Mouse (Mus musculus): ENCODE measurements around the gene Stum. TPM values are rescaled to one million over a fixed set of nuclear protein-coding genes. Genes with fewer than 3 reads are reported as not detected.

Stum gene
- 0.02 and 0.07 TPM in 2 replicates for polyA plus RNA-seq (2015; fragmentation: Nextera tagmentation; extraction: Ambion mirVana)

DNA sequence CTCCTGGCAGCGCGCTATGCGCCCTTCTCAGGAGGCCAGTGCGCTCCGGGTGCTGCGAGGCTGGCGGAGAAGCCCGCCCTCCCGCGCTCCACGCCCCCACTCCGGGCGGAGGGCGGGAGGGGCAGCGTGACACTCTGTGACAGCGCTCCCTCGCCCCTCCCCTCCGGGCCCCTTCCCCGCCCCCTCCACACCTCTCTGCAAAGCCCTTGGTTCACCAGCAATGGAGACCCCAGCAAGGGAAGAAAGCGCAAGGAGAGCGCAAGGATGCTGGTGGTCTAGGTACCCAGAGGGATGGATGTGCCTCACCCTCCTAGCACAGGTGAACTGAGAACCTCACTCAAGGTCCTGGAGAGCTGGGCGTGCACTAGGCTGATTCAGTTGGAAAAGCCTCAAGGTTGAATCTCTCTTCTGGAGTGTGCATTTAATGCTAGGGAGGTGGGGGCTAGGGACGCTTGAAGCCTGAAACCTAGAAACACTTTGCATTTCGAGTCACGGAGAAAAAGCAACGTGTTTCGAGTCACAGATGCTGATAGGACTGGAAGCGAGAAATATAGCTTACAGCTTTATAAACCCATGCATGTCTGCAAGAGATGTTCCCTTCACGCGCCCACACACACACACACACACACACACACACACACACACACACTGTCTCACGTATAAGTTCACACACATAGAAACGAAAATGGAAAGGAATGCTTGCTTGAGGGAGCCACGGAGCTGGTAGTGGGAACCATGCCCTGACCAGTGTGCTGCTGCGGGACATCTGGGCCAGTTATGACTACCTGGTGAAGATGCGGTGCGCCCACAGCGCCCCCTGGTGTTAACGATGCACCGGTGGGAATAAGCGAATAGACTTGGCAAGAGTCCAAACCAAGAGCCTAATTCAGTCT, at the start of gene Stum:
Gene Stum, minus strand, starts transcription at position 106 of the 893 bp plus-strand sequence.
- no peak within 1 kb of the TSS for H3K27ac ChIP-seq (ENCODE audit: low read depth)
- no peaks in the 10 kb centered on the region for H3K36me3 ChIP-seq (replicated peaks; ENCODE audit: insufficient read depth, low read length)
- H3K9ac ChIP-seq (replicated peaks) = no peak within 1 kb of the TSS
- H3K4me3 ChIP-seq (ENCODE audit: low read depth, low read length) = peak within 1 kb of the TSS; percentile 34
- no peaks in the 10 kb centered on the region for H3K9me3 ChIP-seq (ENCODE audit: low read length)
- peaks cover 35% of the 10 kb centered on the region for H3K27me3 ChIP-seq (ENCODE audit: insufficient read depth, low read length)
- TF ChIP-seq CTCF (IDR thresholded peaks at IDR 0.05; ENCODE audit: low read depth) (peak; percentile 92), EP300 (IDR thresholded peaks at IDR 0.05; ENCODE audit: low read depth) (no peak)
- WGBS (ENCODE audit: insufficient replicate concordance) = 3% methylated on average over 38 of the region's 40 CpGs
- peak within 1 kb of the TSS; percentile 59 for H3K4me2 ChIP-seq (ENCODE audit: low read depth, low read length)
- peaks cover 8% of the 10 kb centered on the region for H3K4me1 ChIP-seq (ENCODE audit: insufficient read depth)
- DNase-seq = peak; percentile 84
- peak; percentile 51 for ATAC-seq

DNA sequence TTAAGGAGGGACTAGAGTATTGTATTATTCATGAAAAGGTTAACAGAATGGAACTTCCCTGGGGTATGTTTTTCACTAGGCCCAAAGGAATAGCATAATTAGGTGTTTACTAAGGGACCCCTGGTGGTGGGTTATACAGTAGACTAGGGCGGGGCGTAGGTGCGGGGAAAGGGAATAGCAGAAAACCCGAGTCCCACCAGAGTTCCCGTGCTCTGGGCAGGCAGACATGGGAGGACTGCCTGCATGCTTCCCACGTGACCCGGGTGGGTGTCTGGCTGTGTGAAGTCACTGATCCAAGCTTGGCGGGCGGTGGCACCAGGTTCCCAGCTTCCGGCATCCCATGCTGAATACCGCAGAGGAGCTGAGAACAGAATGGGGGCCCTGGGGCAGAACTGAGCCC, 49.4 kb upstream of the Stum start:
- DNase-seq = no peak
- H3K36me3 ChIP-seq (replicated peaks; ENCODE audit: insufficient read depth, low read length) = no peaks in the 10 kb centered on the region

DNA sequence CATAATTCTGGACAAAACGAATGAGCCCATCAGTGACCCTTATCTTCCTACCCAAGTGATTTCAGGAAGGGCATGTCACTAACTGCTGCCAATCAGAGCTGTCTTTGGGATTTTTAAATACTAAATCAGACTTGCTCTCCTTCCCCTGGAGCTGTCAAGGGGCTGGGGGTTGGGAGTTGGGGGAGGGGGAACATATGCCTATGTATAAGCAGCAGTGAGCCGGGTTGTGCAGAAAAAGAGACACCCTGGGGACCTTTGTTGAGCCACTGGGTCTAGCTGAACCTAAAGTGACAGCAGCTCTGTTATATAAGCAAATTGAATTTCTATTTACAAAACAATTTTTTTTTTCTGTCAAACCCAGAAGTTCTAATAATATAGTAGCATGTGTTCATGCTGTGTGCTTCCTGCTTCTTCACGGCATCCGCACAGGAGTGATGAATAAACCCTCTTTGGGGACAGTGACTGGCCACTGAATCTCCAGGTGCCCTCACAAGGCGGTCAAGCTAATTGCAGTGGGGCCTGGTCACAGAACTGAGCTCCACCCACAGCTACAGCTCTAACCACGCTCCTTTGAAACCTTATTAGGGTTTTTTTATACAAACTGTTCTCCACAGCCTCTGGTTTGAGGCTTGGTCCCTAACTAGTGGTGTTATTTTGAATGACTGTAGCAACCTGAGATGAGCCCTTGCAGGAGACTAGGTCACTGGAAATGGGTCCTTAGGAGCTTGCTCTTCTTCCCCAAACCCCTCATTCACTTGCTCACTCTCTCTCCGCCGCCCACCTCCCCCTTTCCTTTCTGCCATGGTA, 47.4 kb upstream of the Stum start:
- Histone ChIP-seq H3K4me1 (ENCODE audit: insufficient read depth) (no peaks in the 10 kb centered on the region), H3K9me3 (ENCODE audit: low read length) (no peaks in the 10 kb centered on the region), H3K9ac (replicated peaks) (no peak overlapping the region), H3K36me3 (replicated peaks; ENCODE audit: insufficient read depth, low read length) (no peaks in the 10 kb centered on the region), H3K27ac (ENCODE audit: low read depth) (no peak overlapping the region), H3K4me3 (ENCODE audit: low read depth, low read length) (no peak overlapping the region), H3K4me2 (ENCODE audit: low read depth, low read length) (no peak overlapping the region), H3K27me3 (ENCODE audit: insufficient read depth, low read length) (no peaks in the 10 kb centered on the region)
- TF ChIP-seq EP300 (IDR thresholded peaks at IDR 0.05; ENCODE audit: low read depth) = no peak
- TF ChIP-seq CTCF (IDR thresholded peaks at IDR 0.05; ENCODE audit: low read depth) = no peak
- 64% methylated on average over 8 of the region's 8 CpGs for WGBS (ENCODE audit: insufficient replicate concordance)
- no peak for DNase-seq
- no peak for ATAC-seq

More for the DNA sequence above, 49.4 kb upstream of the Stum start:
- ATAC-seq = no peak
- whole genome bisulfite sequencing (ENCODE audit: insufficient replicate concordance) = 92% methylated on average over 11 of the region's 11 CpGs
- H3K9ac ChIP-seq (replicated peaks) = no peak overlapping the region
- no peaks in the 10 kb centered on the region for H3K27me3 ChIP-seq (ENCODE audit: insufficient read depth, low read length)
- H3K4me3 ChIP-seq (ENCODE audit: low read depth, low read length) = no peak overlapping the region
- no peak overlapping the region for H3K27ac ChIP-seq (ENCODE audit: low read depth)
- no peaks in the 10 kb centered on the region for H3K4me1 ChIP-seq (ENCODE audit: insufficient read depth)
- H3K9me3 ChIP-seq (ENCODE audit: low read length) = no peaks in the 10 kb centered on the region
- TF ChIP-seq EP300 (IDR thresholded peaks at IDR 0.05; ENCODE audit: low read depth) (no peak), CTCF (IDR thresholded peaks at IDR 0.05; ENCODE audit: low read depth) (no peak)
- no peak overlapping the region for H3K4me2 ChIP-seq (ENCODE audit: low read depth, low read length)

DNA sequence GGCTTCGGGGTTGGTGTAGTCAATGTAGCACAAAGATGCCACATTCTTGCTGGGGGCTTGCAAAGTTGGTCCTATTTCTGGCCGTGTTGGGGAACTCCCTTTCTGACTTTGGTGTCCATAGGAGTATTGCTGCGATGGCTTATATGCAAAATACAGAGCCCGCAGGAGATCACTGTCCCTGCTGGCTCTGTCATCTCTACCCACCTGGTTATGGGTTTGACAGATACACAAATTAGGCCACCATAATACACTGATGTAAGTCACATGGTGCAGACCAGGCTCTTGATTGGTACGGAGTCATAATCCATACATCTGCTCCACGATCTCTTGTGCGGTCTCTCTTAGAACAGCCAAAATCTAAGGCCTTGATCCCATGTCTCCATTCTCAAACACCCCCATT, 46.5 kb upstream of the Stum start:
- Histone ChIP-seq H3K9me3 (ENCODE audit: low read length) (no peaks in the 10 kb centered on the region), H3K4me2 (ENCODE audit: low read depth, low read length) (no peak overlapping the region), H3K9ac (replicated peaks) (no peak overlapping the region), H3K4me1 (ENCODE audit: insufficient read depth) (no peaks in the 10 kb centered on the region), H3K4me3 (ENCODE audit: low read depth, low read length) (no peak overlapping the region), H3K27me3 (ENCODE audit: insufficient read depth, low read length) (no peaks in the 10 kb centered on the region), H3K36me3 (replicated peaks; ENCODE audit: insufficient read depth, low read length) (no peaks in the 10 kb centered on the region), H3K27ac (ENCODE audit: low read depth) (no peak overlapping the region)
- DNase-seq (no peak), ATAC-seq (no peak)
- 82% methylated on average over 7 of the region's 7 CpGs for WGBS (ENCODE audit: insufficient replicate concordance)
- TF ChIP-seq CTCF (IDR thresholded peaks at IDR 0.05; ENCODE audit: low read depth) = no peak
- no peak for TF ChIP-seq EP300 (IDR thresholded peaks at IDR 0.05; ENCODE audit: low read depth)

DNA sequence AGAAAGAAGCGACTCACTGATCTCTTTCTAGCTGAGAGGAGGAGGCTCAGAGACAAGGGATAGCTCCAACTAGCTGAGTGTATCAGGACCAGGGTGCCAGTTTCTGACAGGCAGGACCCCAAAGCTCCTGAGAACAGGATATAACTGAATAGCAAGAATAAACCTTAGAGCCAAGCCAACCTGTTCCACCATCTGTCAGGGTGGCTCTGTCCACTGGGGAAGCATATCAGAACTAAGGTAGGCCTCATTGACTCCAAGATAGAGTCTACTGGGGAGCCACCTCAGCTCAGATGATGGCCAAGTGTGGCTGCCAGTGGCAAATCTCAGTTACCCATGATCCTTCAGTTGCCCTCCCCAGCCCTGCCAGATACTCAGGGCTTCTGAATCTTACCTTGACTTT, 42.0 kb upstream of the Stum start:
- Histone ChIP-seq H3K27ac (ENCODE audit: low read depth) (no peak overlapping the region), H3K9me3 (ENCODE audit: low read length) (no peaks in the 10 kb centered on the region), H3K4me2 (ENCODE audit: low read depth, low read length) (no peak overlapping the region), H3K27me3 (ENCODE audit: insufficient read depth, low read length) (no peaks in the 10 kb centered on the region), H3K36me3 (replicated peaks; ENCODE audit: insufficient read depth, low read length) (no peaks in the 10 kb centered on the region), H3K4me1 (ENCODE audit: insufficient read depth) (no peaks in the 10 kb centered on the region), H3K9ac (replicated peaks) (no peak overlapping the region), H3K4me3 (ENCODE audit: low read depth, low read length) (no peak overlapping the region)
- TF ChIP-seq CTCF (IDR thresholded peaks at IDR 0.05; ENCODE audit: low read depth) (no peak), EP300 (IDR thresholded peaks at IDR 0.05; ENCODE audit: low read depth) (no peak)
- DNase-seq = no peak
- no peak for ATAC-seq
- 75% methylated on average over 1 of the region's 1 CpGs for WGBS (ENCODE audit: insufficient replicate concordance)

DNA sequence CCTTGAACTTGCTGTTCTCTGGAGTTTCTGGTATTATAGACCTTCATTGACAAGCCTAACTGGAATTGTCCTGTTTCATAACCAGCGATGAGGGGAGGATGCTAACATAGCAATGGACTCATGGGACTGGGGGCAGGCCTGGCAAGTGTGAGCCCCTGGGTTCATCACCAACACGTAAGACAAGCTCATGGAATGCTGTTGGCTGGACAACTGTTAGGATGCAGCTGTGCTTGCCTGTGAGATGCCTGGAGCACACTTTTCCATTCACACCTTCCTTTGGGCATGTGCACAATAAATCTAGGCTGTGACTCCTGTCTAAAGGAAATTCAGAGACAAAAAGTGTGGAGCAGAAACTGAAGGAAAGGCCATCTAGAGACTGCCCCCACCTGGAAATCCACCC, 40.0 kb upstream of the Stum start:
- 78% methylated on average over 2 of the region's 2 CpGs for WGBS (ENCODE audit: insufficient replicate concordance)
- H3K27ac ChIP-seq (ENCODE audit: low read depth) = no peak overlapping the region
- H3K9me3 ChIP-seq (ENCODE audit: low read length) = no peaks in the 10 kb centered on the region
- H3K4me1 ChIP-seq (ENCODE audit: insufficient read depth) = no peaks in the 10 kb centered on the region
- no peak overlapping the region for H3K9ac ChIP-seq (replicated peaks)
- DNase-seq (no peak), ATAC-seq (no peak)
- no peak overlapping the region for H3K4me2 ChIP-seq (ENCODE audit: low read depth, low read length)
- no peaks in the 10 kb centered on the region for H3K36me3 ChIP-seq (replicated peaks; ENCODE audit: insufficient read depth, low read length)
- H3K27me3 ChIP-seq (ENCODE audit: insufficient read depth, low read length) = no peaks in the 10 kb centered on the region
- TF ChIP-seq CTCF (IDR thresholded peaks at IDR 0.05; ENCODE audit: low read depth) (no peak), EP300 (IDR thresholded peaks at IDR 0.05; ENCODE audit: low read depth) (no peak)
- no peak overlapping the region for H3K4me3 ChIP-seq (ENCODE audit: low read depth, low read length)

Measured in liver, postnatal 0 days (tissue).